Mouse (Mus musculus): Measurements from ENCODE around the gene Has3.
"Not testable (repeated sequence)": the region's sequence is repeated elsewhere in the genome, so short reads cannot be mapped to it uniquely, and the experiment has no call there.

Gene Has3

GRCm38 (mm10) chr8:106887336-106888189 is 17.5 kb downstream of the Has3 start:
- peak; percentile 59 for DNase-seq (ENCODE audit: low spot score)

DNA sequence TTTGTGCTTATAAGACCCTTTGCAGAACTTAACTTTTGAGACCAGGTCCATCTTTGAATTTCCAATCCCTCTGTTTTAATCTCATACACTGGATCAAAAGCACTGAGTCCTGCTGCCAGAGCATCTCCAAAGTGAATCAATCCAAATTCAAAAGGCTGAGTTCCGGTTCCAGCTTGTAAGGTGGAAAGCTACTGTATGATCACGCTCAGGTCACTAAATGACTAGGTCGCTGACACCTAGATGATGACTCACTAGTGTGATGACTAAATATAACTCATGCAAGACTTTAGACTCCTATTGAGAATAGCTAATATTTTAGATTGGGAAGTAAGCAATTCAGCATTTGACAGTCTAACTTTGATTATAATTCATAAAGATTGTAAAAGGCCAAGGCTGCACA is 18.8 kb downstream of the Has3 start:
- DNase-seq (ENCODE audit: low spot score): no peak

- DNase-seq (ENCODE audit: low spot score): peak; percentile 55
Measured at GRCm38 (mm10) chr8:106892210-106892805, 22.3 kb downstream of the Has3 start.

GRCm38 (mm10) chr8:106892806-106893451 is 22.9 kb downstream of the Has3 start:
- DNase-seq (ENCODE audit: low spot score): no peak

DNA sequence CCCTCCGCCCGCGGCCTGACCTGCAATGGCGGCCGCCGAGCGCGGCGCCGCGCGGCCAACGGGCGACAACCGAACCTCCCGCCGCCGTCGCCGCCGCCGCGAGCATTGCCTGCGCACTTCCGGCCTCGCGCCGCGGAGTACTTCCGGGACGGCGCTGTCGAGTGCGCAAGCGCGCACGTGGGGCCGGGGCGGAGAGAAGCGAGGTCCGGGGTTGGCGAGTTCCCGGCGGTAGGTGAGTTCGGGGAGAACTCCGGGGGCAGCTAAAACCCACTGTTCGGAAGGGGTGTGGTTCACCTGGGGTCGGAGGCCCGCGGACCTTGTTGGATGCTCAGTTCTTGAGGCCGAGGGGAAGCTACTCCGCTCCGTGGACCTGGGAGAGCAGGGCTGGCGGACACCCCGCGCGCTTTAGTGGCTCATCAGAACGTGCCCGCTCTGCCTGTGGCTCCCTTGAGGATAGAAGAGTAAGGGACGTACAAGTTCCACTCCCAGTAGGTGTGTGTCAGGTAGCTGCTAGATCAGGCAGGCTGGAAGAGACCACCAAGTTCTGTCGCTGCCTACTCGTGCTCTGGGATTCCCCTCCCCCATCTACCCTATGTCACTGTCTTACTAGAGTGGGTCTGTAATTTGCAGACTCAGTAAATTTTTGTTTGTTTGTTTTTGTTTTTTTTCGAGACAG is 23.6 kb downstream of the Has3 start, which contains the start of gene Utp4:
Utp4 (plus strand) TSS at position 156 of the 676 bp plus-strand sequence.
- DNase-seq (ENCODE audit: low spot score): peak; percentile 88

- no peak for DNase-seq (ENCODE audit: low spot score)
Measured at GRCm38 (mm10) chr8:106899473-106899872, 29.4 kb downstream of the Has3 start.

DNA sequence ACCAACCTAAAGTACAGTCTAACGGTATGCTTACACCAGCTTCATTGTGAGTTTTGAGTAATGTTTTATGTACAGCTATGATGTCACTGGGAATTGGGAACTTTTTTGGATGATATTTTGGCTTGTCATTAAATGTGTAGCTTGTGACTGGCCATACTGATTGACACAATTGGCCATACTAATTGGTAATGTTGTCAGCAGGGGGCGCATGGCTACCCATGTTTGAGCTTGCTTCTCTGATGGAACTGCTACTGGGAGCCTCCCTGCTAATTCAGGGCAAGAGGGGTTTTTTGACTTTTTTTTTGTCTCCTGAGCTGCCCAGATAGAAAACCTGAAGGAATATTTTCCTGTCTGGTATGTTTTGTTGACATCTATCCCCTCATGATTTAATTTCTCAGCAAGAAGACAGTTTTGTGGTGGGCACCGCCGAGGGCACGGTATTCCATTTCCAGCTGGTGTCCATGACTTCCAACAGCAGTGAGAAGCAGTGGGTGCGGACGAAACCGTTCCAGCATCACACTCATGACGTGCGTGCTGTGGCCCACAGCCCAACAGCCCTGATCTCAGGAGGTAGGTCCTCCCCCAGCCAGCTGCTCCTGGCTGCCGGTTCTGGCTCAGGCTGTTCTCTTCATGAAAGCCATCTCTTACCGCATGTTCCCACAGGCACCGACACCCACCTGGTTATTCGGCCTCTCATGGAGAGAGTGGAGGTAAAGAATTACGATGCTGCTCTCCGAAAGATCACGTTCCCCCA is 35.9 kb downstream of the Has3 start:
- DNase-seq (ENCODE audit: low spot score): peak; percentile 64

DNA sequence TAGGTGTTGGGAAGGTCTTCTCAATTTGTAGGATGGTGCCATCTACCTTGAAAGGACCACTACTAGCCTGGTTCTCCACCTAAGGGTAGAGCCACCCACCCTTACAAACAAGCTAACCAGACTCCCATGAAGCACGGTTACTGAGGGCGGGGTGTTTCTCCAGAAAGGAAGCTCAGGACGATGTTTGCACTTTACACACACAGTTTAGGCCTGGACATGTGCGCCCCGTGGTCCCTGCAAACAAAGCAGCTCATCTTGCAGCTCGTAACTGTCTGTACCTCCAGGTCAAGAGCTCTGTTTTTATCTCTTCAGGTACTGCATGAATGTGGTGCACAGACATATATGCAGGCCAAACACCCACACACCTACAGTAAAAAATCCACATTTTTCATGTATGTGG is 36.6 kb downstream of the Has3 start:
- DNase-seq (ENCODE audit: low spot score): no peak

DNA sequence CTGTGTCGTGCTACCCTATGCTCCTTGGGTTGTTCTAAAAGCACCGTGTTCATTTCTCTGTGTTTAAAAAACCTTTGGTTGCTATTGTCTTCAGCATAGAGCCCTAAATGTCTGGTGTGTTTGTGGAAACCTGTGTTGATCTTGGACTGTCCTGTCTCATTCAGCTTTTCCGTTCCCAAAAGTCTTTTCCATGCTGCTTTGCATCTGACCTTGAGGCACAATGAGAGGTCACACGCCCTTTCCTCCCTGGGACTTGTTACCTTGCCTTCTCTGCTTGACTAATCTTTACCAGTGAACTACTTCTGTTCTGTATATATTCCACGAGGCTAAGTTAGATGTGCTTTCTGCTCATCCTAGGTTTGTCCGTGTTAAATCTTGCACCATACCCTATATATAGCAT is 37.4 kb downstream of the Has3 start:
- no peak for DNase-seq (ENCODE audit: low spot score)

DNA sequence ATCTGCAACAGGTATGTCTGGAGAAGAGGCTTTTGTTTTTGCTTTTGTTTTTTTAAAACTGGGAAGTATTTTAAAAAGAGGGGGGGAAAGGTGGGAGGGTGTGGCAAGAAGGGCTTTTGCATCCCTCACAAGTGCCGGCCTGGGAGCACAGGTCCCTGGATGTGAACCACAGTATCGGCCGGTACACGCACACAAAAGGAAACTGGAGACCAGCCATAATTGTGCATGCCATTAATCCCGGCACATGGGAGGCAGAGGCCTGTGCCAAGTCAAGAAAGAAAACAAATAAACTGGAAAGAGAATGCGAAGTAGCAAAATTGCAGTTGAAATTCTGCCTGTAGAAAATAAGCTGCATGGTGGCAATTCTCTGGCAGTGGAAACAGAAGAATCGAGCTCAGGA is 38.2 kb downstream of the Has3 start:
- DNase-seq (ENCODE audit: low spot score): no peak

- DNase-seq (ENCODE audit: low spot score): no peak
Measured at GRCm38 (mm10) chr8:106913631-106914030, 43.6 kb downstream of the Has3 start.

DNA sequence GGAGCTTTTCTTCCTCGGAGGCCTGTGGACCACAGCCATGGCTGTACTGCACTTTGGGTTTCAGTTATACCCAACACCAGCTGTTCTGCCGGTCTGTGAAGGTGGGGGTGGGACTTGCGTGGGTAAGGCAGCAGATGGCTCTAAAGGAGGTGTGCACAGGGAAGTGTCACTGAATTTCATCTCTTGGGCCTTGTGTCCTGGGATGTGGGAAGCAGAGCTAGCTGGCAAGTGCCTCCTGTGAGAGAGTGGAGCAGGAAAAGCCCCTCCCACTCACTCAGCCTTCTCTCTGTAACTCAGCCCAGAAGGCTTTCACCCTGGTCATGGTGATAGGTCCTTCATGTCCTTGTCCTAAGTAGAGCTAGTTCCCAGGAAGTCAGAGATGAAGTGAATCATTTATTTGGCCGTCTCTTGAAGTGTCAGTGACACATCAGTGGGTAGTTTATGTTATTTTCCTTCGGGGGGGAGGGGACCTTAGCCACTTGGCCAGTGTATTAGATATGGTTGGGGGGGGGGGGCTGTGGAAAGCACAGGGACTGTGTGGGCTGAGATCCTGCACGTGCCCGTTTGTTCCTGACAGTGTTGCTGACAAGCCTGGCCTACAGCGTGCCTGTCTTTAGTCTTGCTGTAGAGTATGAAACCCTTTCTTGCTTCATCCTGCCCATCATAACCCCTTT is 49.8 kb downstream of the Has3 start:
- DNase-seq (ENCODE audit: low spot score): no peak

- DNase-seq (ENCODE audit: low spot score): no peak
Measured at GRCm38 (mm10) chr8:106920395-106920741, 50.3 kb downstream of the Has3 start.

DNA sequence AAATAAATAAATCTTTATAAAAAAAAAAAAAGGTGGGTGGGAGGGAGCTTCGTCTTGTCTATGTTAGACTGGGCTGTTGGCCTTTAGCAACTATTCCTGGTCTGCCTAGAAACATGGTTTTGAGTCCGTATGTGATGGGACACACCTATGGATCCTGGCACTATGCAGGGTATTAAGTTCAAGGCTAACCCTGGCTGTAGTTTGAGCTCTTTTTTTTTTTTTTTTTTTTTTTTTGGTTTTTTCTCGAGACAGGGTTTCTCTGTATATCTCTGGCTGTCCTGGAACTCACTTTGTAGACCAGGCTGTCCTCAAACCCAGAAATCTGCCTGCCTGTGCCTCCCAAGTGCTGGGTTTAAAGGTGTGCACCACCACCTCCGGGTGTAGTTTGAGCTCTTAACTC is 54.0 kb downstream of the Has3 start:
- no peak for DNase-seq (ENCODE audit: low spot score)

DNA sequence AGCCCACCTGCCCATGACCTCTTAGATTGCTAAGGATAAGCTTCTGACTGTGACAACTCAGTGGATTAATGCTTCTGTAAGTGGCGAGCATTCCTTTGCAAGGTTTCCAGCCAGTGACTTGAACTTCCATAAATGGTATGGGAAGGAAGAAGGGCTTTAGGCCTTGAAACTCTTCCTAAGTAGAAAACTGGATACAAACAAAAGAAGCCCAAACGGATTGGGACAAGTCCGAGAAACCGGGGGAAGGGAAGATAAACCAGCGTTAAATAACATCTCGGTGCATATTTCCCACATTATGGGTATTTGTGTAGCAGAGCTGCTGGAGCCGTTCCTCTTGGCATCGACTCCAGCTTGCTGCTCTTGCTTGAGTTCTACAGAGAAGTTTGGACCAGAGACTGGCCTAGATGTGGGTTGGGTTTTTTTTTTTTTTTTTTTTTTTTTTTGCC is 54.9 kb downstream of the Has3 start:
- no peak for DNase-seq (ENCODE audit: low spot score)

GRCm38 (mm10) chr8:106925446-106925845 is 55.4 kb downstream of the Has3 start:
- DNase-seq (ENCODE audit: low spot score): no peak

GRCm38 (mm10) chr8:106927247-106927646 is 57.2 kb downstream of the Has3 start:
- no peak for DNase-seq (ENCODE audit: low spot score)

DNA sequence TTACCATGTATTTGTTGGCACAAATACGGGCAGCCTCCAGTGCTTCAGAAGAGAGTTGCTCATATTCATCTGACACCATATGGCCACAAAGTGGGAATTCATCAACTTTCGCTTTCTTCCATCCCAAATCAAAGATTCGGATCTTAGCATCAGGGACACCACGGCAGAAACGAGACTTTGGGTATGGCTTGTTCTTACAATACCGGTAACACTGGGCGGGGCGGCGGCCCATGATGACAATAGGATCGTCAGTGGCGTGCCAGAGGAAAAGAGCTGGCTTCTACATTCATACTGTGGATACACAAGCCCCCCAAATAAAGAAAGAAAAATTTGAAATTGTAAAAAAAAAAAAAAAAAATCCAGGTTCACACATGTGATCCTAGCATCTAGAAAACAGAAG is 58.1 kb downstream of the Has3 start:
- DNase-seq (ENCODE audit: low spot score): not testable (repeated sequence)

DNA sequence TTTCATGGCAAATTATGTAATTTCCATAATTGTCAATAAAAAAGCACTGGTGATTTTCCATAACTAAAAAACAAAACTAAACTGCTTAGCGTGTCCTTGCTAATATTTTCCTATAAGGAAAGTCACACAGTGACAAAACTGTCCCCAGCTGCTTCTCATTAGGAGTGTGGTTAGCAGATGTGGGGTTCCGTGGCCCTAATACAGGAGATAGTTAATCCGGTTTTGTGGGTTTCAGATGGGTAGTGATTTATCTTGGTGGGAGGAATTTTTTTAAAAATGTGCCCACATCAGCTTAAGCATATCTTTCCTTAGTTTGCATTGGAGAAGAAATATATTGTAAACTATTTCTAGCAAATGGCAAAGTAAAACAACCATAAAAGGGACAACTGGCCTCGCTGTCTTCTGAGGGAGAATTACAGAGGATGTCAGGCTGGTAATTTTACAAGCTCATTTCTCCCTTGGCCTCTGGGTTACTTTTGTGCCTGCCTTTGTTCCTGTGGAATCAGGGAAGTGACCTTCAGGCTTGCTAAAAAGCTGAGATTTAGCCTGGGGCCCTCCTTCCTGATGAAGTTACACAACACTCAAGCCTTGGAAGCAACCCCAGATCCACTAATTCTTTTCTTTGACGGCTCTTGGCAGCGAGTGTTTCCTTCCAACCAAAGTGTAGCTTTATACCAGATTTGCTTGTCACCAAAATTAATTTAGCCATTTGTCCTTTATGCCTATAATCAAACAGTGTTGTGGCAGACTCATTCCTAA is 59.3 kb downstream of the Has3 start:
- peak; percentile 36 for DNase-seq (ENCODE audit: low spot score)

GRCm38 (mm10) chr8:106929921-106930320 is 59.9 kb downstream of the Has3 start:
- DNase-seq (ENCODE audit: low spot score): no peak
